Comparison of ENCODE assay signal across 24 mouse cellular contexts in genomic region chr6:54588212-54588611, GRCm38 (mm10). TPM values are rescaled to one million over a fixed set of nuclear protein-coding genes. Genes with fewer than 3 reads are reported as not detected.
DNase-seq lines count a peak whose midpoint lies in the region; ATAC-seq and TF ChIP-seq lines count a peak whose summit lies in the region.
"Had no signal": no experiment of that assay in that cellular context is flagged by ENCODE, and none has a peak within 500 bp of the region (broad histone marks: within the 10 kb centered on the region; RNA-seq: fewer than 3 reads in every experiment).

No protein-coding gene starts in this region.

- TF ChIP-seq CTCF in lung, postnatal 0 days (IDR thresholded peaks at IDR 0.05) = no peak

- H3K4me3 ChIP-seq in midbrain, embryonic 11.5 days (ENCODE audit: low read depth, low read length) = no peak overlapping the region
- H3K4me3 ChIP-seq in midbrain, embryonic 10.5 days = no peak overlapping the region
- no peak overlapping the region for H3K4me3 ChIP-seq in lung, postnatal 0 days (ENCODE audit: low read depth, low read length)
- no peak overlapping the region for H3K4me3 ChIP-seq in hindbrain, embryonic 14.5 days (replicated peaks; ENCODE audit: low read length)
- H3K4me3 ChIP-seq in kidney, embryonic 14.5 days (ENCODE audit: low read length) = no peak overlapping the region

- no peak for ATAC-seq in midbrain, embryonic 11.5 days (ENCODE audit: low FRiP score)
- no peak for ATAC-seq in lung, postnatal 0 days
- no peak for ATAC-seq in hindbrain, embryonic 14.5 days (ENCODE audit: low FRiP score)
- no peak for ATAC-seq in kidney, embryonic 14.5 days (ENCODE audit: low FRiP score, low TSS enrichment)
- ATAC-seq: activated CD4-positive, CD25-positive, alpha-beta regulatory T cell, adult 4 months; CD4-positive, CD25-positive, alpha-beta regulatory T cell, adult 4 months; Patski had no signal

- no peak for TF ChIP-seq EP300 in lung, postnatal 0 days (IDR thresholded peaks at IDR 0.05)

- H3K27ac ChIP-seq in midbrain, embryonic 11.5 days (ENCODE audit: low read depth, low read length) = no peak overlapping the region
- H3K27ac ChIP-seq in midbrain, embryonic 10.5 days (replicated peaks) = no peak overlapping the region
- no peak overlapping the region for H3K27ac ChIP-seq in lung, postnatal 0 days (ENCODE audit: low read length)
- H3K27ac ChIP-seq in hindbrain, embryonic 14.5 days = no peak overlapping the region
- no peak overlapping the region for H3K27ac ChIP-seq in kidney, embryonic 14.5 days (ENCODE audit: low read depth, low read length)

- H3K9ac ChIP-seq in midbrain, embryonic 11.5 days (ENCODE audit: low read length) = no peak overlapping the region
- H3K9ac ChIP-seq in lung, postnatal 0 days (replicated peaks; ENCODE audit: low read depth) = no peak overlapping the region
- H3K9ac ChIP-seq in hindbrain, embryonic 14.5 days = no peak overlapping the region
- H3K9ac ChIP-seq in kidney, embryonic 14.5 days (ENCODE audit: low read depth, low read length) = no peak overlapping the region

- peaks cover 5% of the 10 kb centered on the region for H3K4me1 ChIP-seq in midbrain, embryonic 11.5 days (ENCODE audit: control insufficient read depth, insufficient read depth, low read length)
- H3K4me1 ChIP-seq in midbrain, embryonic 10.5 days = peaks cover 26% of the 10 kb centered on the region
- no peaks in the 10 kb centered on the region for H3K4me1 ChIP-seq in lung, postnatal 0 days (ENCODE audit: insufficient read depth, low read depth, low read length)
- H3K4me1 ChIP-seq in hindbrain, embryonic 14.5 days (replicated peaks; ENCODE audit: control insufficient read depth, insufficient read depth, low read length) = 0 out of 2 replicates have a peak, but pooled peaks cover 7% of the 10 kb centered on the region
- H3K4me1 ChIP-seq in kidney, embryonic 14.5 days (ENCODE audit: control insufficient read depth, insufficient read depth, low read length) = no peaks in the 10 kb centered on the region

- no peak overlapping the region for H3K4me2 ChIP-seq in midbrain, embryonic 11.5 days
- no peak overlapping the region for H3K4me2 ChIP-seq in lung, postnatal 0 days (replicated peaks; ENCODE audit: low read depth, low read length)
- no peak overlapping the region for H3K4me2 ChIP-seq in hindbrain, embryonic 14.5 days (replicated peaks)
- H3K4me2 ChIP-seq in kidney, embryonic 14.5 days (replicated peaks; ENCODE audit: low read depth, low read length) = no peak overlapping the region

- 32% methylated on average over 1 of the region's 1 CpGs for WGBS in midbrain, embryonic 11.5 days
- WGBS in midbrain, embryonic 10.5 days = 54% methylated on average over 1 of the region's 1 CpGs
- 76% methylated on average over 1 of the region's 1 CpGs for WGBS in lung, postnatal 0 days
- WGBS in hindbrain, embryonic 14.5 days = 38% methylated on average over 1 of the region's 1 CpGs
- WGBS in kidney, embryonic 14.5 days = 62% methylated on average over 1 of the region's 1 CpGs

- no peaks in the 10 kb centered on the region for H3K27me3 ChIP-seq in midbrain, embryonic 11.5 days (ENCODE audit: control insufficient read depth, insufficient read depth, low read length)
- H3K27me3 ChIP-seq in midbrain, embryonic 10.5 days (ENCODE audit: low read depth, poor library complexity, severe bottlenecking) = no peaks in the 10 kb centered on the region
- H3K27me3 ChIP-seq in lung, postnatal 0 days (replicated peaks; ENCODE audit: insufficient read depth, low read length) = no peaks in the 10 kb centered on the region
- no peaks in the 10 kb centered on the region for H3K27me3 ChIP-seq in hindbrain, embryonic 14.5 days (ENCODE audit: control insufficient read depth, insufficient read depth, low read length)
- no peaks in the 10 kb centered on the region for H3K27me3 ChIP-seq in kidney, embryonic 14.5 days (ENCODE audit: control insufficient read depth, insufficient read depth, low read length)
- H3K27me3 ChIP-seq: Patski had no signal

- H3K9me3 ChIP-seq in midbrain, embryonic 11.5 days (ENCODE audit: control insufficient read depth, low read length) = no peaks in the 10 kb centered on the region
- H3K9me3 ChIP-seq in midbrain, embryonic 10.5 days (replicated peaks) = no peaks in the 10 kb centered on the region
- H3K9me3 ChIP-seq in lung, postnatal 0 days (ENCODE audit: low read length) = no peaks in the 10 kb centered on the region
- H3K9me3 ChIP-seq in hindbrain, embryonic 14.5 days (ENCODE audit: control insufficient read depth, low read length) = no peaks in the 10 kb centered on the region
- H3K9me3 ChIP-seq in kidney, embryonic 14.5 days (ENCODE audit: control insufficient read depth, low read length) = no peaks in the 10 kb centered on the region
- H3K9me3 ChIP-seq: G1E had no signal

- no peaks in the 10 kb centered on the region for H3K36me3 ChIP-seq in midbrain, embryonic 11.5 days (ENCODE audit: control insufficient read depth, insufficient read depth, low read length)
- no peaks in the 10 kb centered on the region for H3K36me3 ChIP-seq in midbrain, embryonic 10.5 days
- H3K36me3 ChIP-seq in lung, postnatal 0 days (ENCODE audit: insufficient read depth, low read length) = no peaks in the 10 kb centered on the region
- H3K36me3 ChIP-seq in hindbrain, embryonic 14.5 days (replicated peaks; ENCODE audit: control insufficient read depth, insufficient read depth) = no peaks in the 10 kb centered on the region
- H3K36me3 ChIP-seq in kidney, embryonic 14.5 days (ENCODE audit: control insufficient read depth, insufficient read depth, low read length) = peaks cover 3% of the 10 kb centered on the region; the same call in 1 of the 2 replicates

- peak; percentile 17 for DNase-seq in midbrain, embryonic 11.5 days (ENCODE audit: low spot score, missing footprints)
- no peak for DNase-seq in midbrain, embryonic 10.5 days (ENCODE audit: low spot score)
- peak; percentile 74 for DNase-seq in ES-CJ7 (ENCODE audit: low read depth, low spot score)
- DNase-seq in R1 (ENCODE audit: low read depth, low spot score) = peak; percentile 52
- DNase-seq in ZHBTc4 (ENCODE audit: low read depth, low spot score) = peak; percentile 73
- no peak for DNase-seq in lung, postnatal 0 days (ENCODE audit: low spot score)
- DNase-seq in hindbrain, embryonic 14.5 days (ENCODE audit: low spot score) = no peak
- DNase-seq: adrenal gland, adult 2 months; adrenal gland, adult 8-10 months; adrenal gland, postnatal 10 days; adrenal gland, postnatal 14 days; adrenal gland, postnatal 25 days; adrenal gland, postnatal 36 days; B cell, adult 2 months; cerebellum, adult 11 months; cerebellum, adult 11-12 months; cerebellum, adult 18-20 months; cerebellum, adult 2 months; cerebellum, adult 8-10 months had no signal

RNA-seq across cellular contexts. Expression of gene Plekha8, which starts 6.7 kb away (rescaled TPM):
- 21.0 and 22.5 TPM in 2 replicates for polyA plus RNA-seq in midbrain, embryonic 11.5 days (2014; fragmentation: Nextera tagmentation; extraction: Ambion mirVana)
- 16.2 and 16.5 TPM in 2 replicates for polyA plus RNA-seq in midbrain, embryonic 10.5 days (2016; fragmentation: Nextera tagmentation; extraction: Ambion mirVana)
- polyA plus RNA-seq in lung, postnatal 0 days (2015; fragmentation: Nextera tagmentation; extraction: Ambion mirVana) = 4.0 and 4.7 TPM in 2 replicates
- 13.0 and 14.0 TPM in 2 replicates for polyA plus RNA-seq in hindbrain, embryonic 14.5 days (2014; fragmentation: Nextera tagmentation; extraction: Ambion mirVana)
- 7.8 and 14.6 TPM in 2 replicates for polyA plus RNA-seq in kidney, embryonic 14.5 days (2014; fragmentation: Nextera tagmentation; extraction: Ambion mirVana)

RNA-seq across cellular contexts. Expression of gene Fkbp14, which starts 8.9 kb away (rescaled TPM):
- polyA plus RNA-seq in midbrain, embryonic 11.5 days (2014; fragmentation: Nextera tagmentation; extraction: Ambion mirVana) = 14.5 and 18.0 TPM in 2 replicates
- 13.0 and 14.2 TPM in 2 replicates for polyA plus RNA-seq in midbrain, embryonic 10.5 days (2016; fragmentation: Nextera tagmentation; extraction: Ambion mirVana)
- polyA plus RNA-seq in lung, postnatal 0 days (2015; fragmentation: Nextera tagmentation; extraction: Ambion mirVana) = 13.6 and 16.1 TPM in 2 replicates
- 11.7 and 13.1 TPM in 2 replicates for polyA plus RNA-seq in hindbrain, embryonic 14.5 days (2014; fragmentation: Nextera tagmentation; extraction: Ambion mirVana)
- 18.4 and 25.8 TPM in 2 replicates for polyA plus RNA-seq in kidney, embryonic 14.5 days (2014; fragmentation: Nextera tagmentation; extraction: Ambion mirVana)
- polyA plus RNA-seq: activated CD4-positive, CD25-positive, alpha-beta regulatory T cell, adult 4 months; CD4-positive, CD25-positive, alpha-beta regulatory T cell, adult 4 months had no signal

RNA-seq across cellular contexts. Expression of gene Scrn1, which starts 21.9 kb away (rescaled TPM):
- 69.5 and 73.3 TPM in 2 replicates for polyA plus RNA-seq in midbrain, embryonic 11.5 days (2014; fragmentation: Nextera tagmentation; extraction: Ambion mirVana)
- polyA plus RNA-seq in midbrain, embryonic 10.5 days (2016; fragmentation: Nextera tagmentation; extraction: Ambion mirVana) = 47.7 and 66.6 TPM in 2 replicates
- 2.8 TPM in 2 replicates for polyA plus RNA-seq in lung, postnatal 0 days (2015; fragmentation: Nextera tagmentation; extraction: Ambion mirVana)
- 103 and 105 TPM in 2 replicates for polyA plus RNA-seq in hindbrain, embryonic 14.5 days (2014; fragmentation: Nextera tagmentation; extraction: Ambion mirVana)
- 5.2 and 6.3 TPM in 2 replicates for polyA plus RNA-seq in kidney, embryonic 14.5 days (2014; fragmentation: Nextera tagmentation; extraction: Ambion mirVana)
- polyA plus RNA-seq: activated CD4-positive, CD25-positive, alpha-beta regulatory T cell, adult 4 months; G1E had no signal

Comparison
In these comparisons a context has a peak if more than half of its experiments do, and no peak if none do; other contexts are left out.
1. DNase-seq: peak in midbrain, embryonic 11.5 days (single experiment), ES-CJ7 (single experiment), R1 (single experiment) and ZHBTc4 (single experiment); none in midbrain, embryonic 10.5 days (single experiment), lung, postnatal 0 days (single experiment) and hindbrain, embryonic 14.5 days (single experiment).